Comparison of ENCODE assay signal across 14 mouse cellular contexts in genomic region chr1:89232391-89232790, GRCm38 (mm10).
"Had no signal": no experiment of that assay in that cellular context is flagged by ENCODE, and none has a peak within 500 bp of the region (broad histone marks: within the 10 kb centered on the region; RNA-seq: fewer than 3 reads in every experiment).

No protein-coding gene starts in this region.

- DNase-seq: kidney, adult 8-10 months; kidney, postnatal 10 days; kidney, postnatal 4 days; lung, postnatal 10 days; right cerebral cortex, adult 18-20 months; right cerebral cortex, postnatal 25 days; thymus, postnatal 4 days had no signal

- H3K4me3 ChIP-seq: limb, embryonic 13.5 days; megakaryocyte, embryonic 14.5 days; midbrain, embryonic 13.5 days; myocyte; neural tube, embryonic 15.5 days had no signal

- H3K4me2 ChIP-seq: limb, embryonic 13.5 days; liver, embryonic 11.5 days; midbrain, embryonic 13.5 days; neural tube, embryonic 15.5 days had no signal

- H3K27ac ChIP-seq: limb, embryonic 13.5 days; macrophage; midbrain, embryonic 13.5 days; neural tube, embryonic 15.5 days had no signal

- H3K36me3 ChIP-seq: limb, embryonic 13.5 days; midbrain, embryonic 13.5 days; neural tube, embryonic 15.5 days had no signal

- H3K9ac ChIP-seq: limb, embryonic 13.5 days; midbrain, embryonic 13.5 days; neural tube, embryonic 15.5 days had no signal

- H3K9me3 ChIP-seq: limb, embryonic 13.5 days; midbrain, embryonic 13.5 days; neural tube, embryonic 15.5 days had no signal

- ATAC-seq: midbrain, embryonic 13.5 days had no signal

- H3K27me3 ChIP-seq: limb, embryonic 13.5 days; neural tube, embryonic 15.5 days had no signal
